Mouse (Mus musculus) A20 (cell line): ENCODE data around the gene Rab43.

Experiments
- DNase-seq: peaks from one replicate; pipeline ENCODE4 v3.0.0-alpha.2; 2011; ENCODE audit warnings: low read depth, low spot score

Rab43 gene

DNA sequence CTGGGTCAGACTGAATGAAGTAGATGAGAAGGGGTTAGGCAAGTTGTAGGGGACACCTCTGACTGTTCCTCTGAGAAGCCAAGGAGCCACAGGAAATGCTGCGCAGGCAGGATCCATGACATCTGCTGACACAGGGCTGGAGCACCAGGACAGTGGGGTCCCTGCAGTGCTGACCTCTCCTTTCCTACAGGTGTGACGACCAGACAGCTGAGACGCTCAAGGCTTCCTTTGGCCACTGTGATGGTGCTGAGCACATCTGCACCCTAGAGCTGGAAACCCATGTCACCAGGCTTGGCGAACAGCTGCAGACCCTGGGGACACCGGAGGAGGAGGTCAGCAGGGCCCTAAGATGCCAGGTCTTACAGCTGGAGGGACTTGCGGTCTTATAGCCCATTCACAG lies 60.4 kb downstream of the Rab43 start:
- no peak for DNase-seq

GRCm38 (mm10) chr6:87750184-87750910 lies 61.6 kb downstream of the Rab43 start:
- DNase-seq, result peak; percentile 66

DNA sequence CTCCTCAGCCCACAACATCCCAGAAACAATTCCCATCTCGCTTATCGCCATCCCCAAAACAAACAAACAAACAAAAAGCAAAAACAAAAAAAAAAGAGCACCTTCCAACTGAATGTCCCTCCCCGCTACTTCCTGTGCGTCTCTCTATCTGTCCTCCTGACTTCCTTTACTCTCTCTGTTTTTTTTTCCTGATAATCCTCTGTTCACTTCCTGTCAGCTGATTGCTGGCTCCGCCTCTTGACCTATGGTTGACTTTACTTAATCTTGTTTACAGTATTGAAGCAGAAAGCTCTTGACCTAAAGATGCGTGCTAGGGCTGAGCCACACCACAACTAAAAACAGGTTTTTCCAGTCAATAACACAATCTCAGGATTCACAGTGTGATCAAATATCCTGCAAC lies 63.4 kb downstream of the Rab43 start:
- DNase-seq, result peak; percentile 32

DNA sequence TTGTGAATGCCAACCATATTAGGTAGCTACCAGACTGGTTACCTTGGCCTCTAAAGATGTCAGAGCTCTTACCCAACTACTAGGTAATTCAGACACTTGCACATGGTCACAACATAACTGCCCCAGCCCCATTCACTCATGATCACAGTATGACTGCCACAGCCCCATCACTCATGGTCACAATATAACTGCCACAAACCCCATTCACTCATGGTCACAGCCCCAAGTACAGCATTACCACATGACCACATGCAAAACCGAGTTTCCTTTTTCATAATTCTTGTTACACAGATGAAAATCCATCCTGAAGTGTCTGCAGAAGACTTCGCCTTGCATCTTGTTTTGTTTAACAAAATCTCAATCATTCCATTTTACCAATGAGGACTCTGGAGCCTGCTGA lies 63.9 kb downstream of the Rab43 start:
- peak; percentile 24 for DNase-seq

- no peak for DNase-seq
Observed at GRCm38 (mm10) chr6:87746849-87747248, 65.1 kb downstream of the Rab43 start.

DNA sequence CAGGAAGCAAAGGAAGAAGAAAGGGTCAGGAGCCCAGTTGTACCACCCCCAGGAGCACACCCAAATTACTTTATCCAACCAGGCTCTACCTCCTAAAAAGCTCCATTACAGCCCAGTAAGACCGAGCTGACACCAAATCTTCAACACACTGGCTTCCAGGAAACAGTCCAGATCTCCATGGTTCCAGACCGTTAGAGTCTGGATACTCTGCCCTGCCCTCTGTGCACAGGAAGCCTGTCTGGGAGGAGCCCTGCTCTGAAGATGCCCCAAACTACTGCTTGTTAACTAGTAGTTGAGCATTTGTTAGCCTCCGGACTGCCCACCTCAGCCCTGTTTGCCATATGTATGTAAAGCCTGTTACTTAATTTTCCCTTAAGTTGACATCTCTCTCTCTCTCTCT lies 65.9 kb downstream of the Rab43 start:
- no peak for DNase-seq

- DNase-seq, result no peak
Observed at GRCm38 (mm10) chr6:87745301-87745700, 66.7 kb downstream of the Rab43 start.

DNA sequence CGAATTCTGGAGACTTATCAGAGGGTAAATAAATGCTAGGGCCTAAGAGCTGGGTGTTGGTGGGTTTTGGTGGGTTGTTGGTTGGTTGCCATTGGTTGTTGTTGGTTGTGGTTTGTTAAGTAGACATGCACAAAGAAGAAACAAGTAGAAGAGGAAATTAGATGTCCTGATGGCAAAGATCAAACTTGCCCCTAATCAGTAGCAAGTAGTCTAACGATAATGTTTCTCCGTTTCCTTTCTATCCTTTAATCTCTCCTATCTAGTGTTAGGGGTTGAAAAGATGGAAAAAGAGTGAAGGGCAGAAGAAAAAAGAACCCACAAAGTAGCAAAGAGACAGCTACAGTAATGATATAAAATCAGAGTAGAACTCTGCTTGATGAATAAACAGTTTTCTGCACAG lies 67.3 kb downstream of the Rab43 start:
- DNase-seq, result no peak

GRCm38 (mm10) chr6:87743281-87743680 lies 68.7 kb downstream of the Rab43 start:
- no peak for DNase-seq

DNA sequence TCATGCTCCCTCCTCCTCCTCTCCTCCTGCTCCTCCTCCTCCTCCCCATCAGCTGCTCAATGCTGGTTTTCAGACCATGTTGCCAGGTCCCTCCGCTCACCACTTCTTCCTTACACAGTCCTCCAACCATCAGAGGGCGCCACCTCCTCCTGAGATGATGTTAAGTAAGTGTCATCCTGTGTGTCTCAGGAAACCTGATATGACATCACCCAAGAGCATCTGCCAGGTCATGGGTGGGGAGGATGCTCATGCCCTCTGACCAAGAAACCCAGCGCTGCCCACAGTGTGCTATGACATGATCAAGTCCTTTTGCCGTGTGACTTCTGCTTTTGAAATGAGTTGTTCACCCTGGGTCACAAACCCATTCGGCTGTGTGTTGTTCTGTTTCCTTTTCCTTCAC lies 69.2 kb downstream of the Rab43 start:
- peak; percentile 86 for DNase-seq

GRCm38 (mm10) chr6:87741978-87742377 lies 70.0 kb downstream of the Rab43 start:
- DNase-seq, result no peak

DNA sequence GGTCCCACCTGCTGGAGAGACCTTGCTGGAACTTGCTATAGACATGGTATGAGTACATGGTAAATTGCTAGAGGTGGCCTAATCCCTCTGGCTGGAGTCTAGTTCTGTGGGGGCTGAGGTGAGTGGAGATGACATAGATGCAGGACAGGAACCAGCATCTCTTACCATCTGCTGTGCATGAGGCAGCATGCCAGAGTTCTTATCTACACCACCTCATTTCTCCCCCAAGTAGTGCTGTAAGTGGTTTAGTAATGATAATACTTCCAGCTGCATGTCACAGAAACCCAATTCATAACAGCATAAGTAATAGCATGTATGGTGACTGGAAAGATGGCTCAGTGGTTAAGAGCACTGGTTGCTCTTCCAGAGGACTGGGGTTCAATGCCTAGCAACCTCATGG lies 71.5 kb downstream of the Rab43 start:
- no peak for DNase-seq

GRCm38 (mm10) chr6:87739898-87740297 lies 72.1 kb downstream of the Rab43 start:
- DNase-seq, result no peak
